Mouse (Mus musculus) MEL (cell line): Measurements from ENCODE around the gene Nup93.

Source experiments
- CTCF ChIP-seq, 3 experiments: IDR thresholded peaks in 2 of 3; conservative IDR thresholded peaks in 1 of 3; 2 replicates each; pipeline ENCODE4 v1.5.1; 2011 to 2012; ENCODE audit warnings: low read length in 3 of 3, low read depth in 2 of 3, mild to moderate bottlenecking in 2 of 3, improper control_type of control experiment in 1 of 3, inconsistent platforms in 1 of 3, mixed read lengths in 1 of 3, moderate library complexity in 1 of 3; ENCODE audit not compliant: control insufficient read depth in 1 of 3, insufficient read depth in 1 of 3, poor library complexity in 1 of 3, severe bottlenecking in 1 of 3
- ETS1 ChIP-seq: IDR thresholded peaks from 2 replicates; pipeline ENCODE4 v1.6.1; 2012; ENCODE audit warnings: low read depth, mild to moderate bottlenecking, inconsistent platforms, low read length, improper control_type of control experiment, moderate library complexity
- MYC ChIP-seq: IDR thresholded peaks from 2 replicates; pipeline ENCODE4 v1.6.1; 2011; ENCODE audit warnings: low read depth, mild to moderate bottlenecking, low read length, improper control_type of control experiment, moderate library complexity
- POLR2A ChIP-seq, 2 experiments: IDR thresholded peaks; 2 replicates each; pipeline ENCODE4 v1.6.1; 2011 to 2012; ENCODE audit warnings: low read length in 2 of 2, mild to moderate bottlenecking in 2 of 2, control low read depth in 1 of 2, improper control_type of control experiment in 1 of 2, low read depth in 1 of 2, moderate library complexity in 1 of 2; ENCODE audit not compliant: control insufficient read depth in 1 of 2, insufficient read depth in 1 of 2, poor library complexity in 1 of 2
- POLR2AphosphoS2 ChIP-seq: IDR thresholded peaks from 2 replicates; pipeline ENCODE4 v1.6.1; 2011; ENCODE audit warnings: low read length, improper control_type of control experiment
- POLR2AphosphoS5 ChIP-seq: IDR thresholded peaks from 2 replicates; pipeline ENCODE4 v1.6.1; 2012; ENCODE audit warnings: low read depth, borderline replicate concordance, mild to moderate bottlenecking, inconsistent platforms, low read length, moderate library complexity, mixed read lengths
- SMC3 ChIP-seq: IDR thresholded peaks from 2 replicates; pipeline ENCODE4 v1.6.1; 2011; ENCODE audit warnings: low read depth, low read length, improper control_type of control experiment
- USF2 ChIP-seq, 2 experiments: IDR thresholded peaks; 2 replicates each; pipeline ENCODE4 v1.6.1; 2011 to 2012; ENCODE audit warnings: improper control_type of control experiment in 2 of 2, low read length in 2 of 2, borderline replicate concordance in 1 of 2, inconsistent platforms in 1 of 2, low read depth in 1 of 2, mild to moderate bottlenecking in 1 of 2; ENCODE audit not compliant: insufficient read depth in 1 of 2

DNA sequence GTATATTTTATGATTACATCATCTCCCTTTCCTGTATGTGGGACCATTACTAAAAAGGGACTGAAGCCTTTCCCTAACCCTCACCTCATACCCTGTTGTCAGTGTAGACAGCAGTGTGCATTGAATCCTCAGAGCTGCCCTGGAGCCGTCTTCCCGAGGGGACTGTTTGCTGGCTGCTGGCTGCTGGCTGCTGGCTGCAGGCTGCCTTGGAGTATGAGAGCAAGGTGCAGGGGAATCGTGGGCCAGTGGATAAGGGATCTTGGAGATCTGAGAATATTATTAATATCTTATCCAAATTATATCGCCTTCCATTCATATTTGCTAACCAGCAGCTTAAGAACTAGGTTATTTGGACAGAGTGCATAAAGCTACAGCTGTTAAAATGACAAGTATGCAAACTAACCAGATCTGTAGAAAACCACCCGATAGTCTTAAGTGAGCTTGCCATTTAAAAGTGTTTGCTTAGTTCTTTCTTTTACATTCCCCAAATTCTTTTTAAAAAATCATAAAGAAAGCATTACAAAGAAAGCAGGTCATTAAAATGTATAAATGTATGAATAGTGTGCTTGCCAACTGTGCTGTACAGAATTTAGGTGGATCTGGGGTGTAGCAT lies 65.7 kb downstream of the Nup93 start:
- TF ChIP-seq SMC3 (no peak), CTCF (IDR thresholded peaks at IDR 0.05 in 2 of 3, conservative IDR thresholded peaks at IDR 0.05 in 1 of 3; ENCODE audit: control insufficient read depth in 1 of 3, insufficient read depth in 1 of 3, low read depth in 2 of 3, low read length in 3 of 3, poor library complexity in 1 of 3, severe bottlenecking in 1 of 3) (no peak), POLR2AphosphoS2 (no peak), POLR2A (IDR thresholded peaks at IDR 0.05; ENCODE audit: control insufficient read depth in 1 of 2, insufficient read depth in 1 of 2, low read depth in 1 of 2, low read length in 2 of 2, poor library complexity in 1 of 2) (no peak), ETS1 (no peak), USF2 (IDR thresholded peaks at IDR 0.05; ENCODE audit: borderline replicate concordance in 1 of 2, insufficient read depth in 1 of 2, low read depth in 1 of 2, low read length in 2 of 2) (no peak), MYC (no peak), POLR2AphosphoS5 (no peak)
